9 mouse cellular contexts compared by ENCODE assay signal in genomic region chr17:75615335-75615734, GRCm38 (mm10).
DNase-seq lines count a peak whose midpoint lies in the region; ATAC-seq and TF ChIP-seq lines count a peak whose summit lies in the region.
"Had no signal": no experiment of that assay in that cellular context is flagged by ENCODE, and none has a peak within 500 bp of the region (broad histone marks: within the 10 kb centered on the region; RNA-seq: fewer than 3 reads in every experiment).

No protein-coding gene starts in this region.

- ATAC-seq in heart, postnatal 0 days (ENCODE audit: insufficient read depth, low read depth) = no peak
- no peak for ATAC-seq in heart, embryonic 11.5 days (replicated peaks; ENCODE audit: insufficient number of reproducible peaks, low FRiP score, low TSS enrichment)
- ATAC-seq in limb, embryonic 11.5 days (ENCODE audit: insufficient number of reproducible peaks, low FRiP score, low TSS enrichment, low read depth) = no peak

- peak; percentile 35 for TF ChIP-seq CTCF in heart, postnatal 0 days (IDR thresholded peaks at IDR 0.05; ENCODE audit: low read depth)
- TF ChIP-seq CTCF in cortical plate, adult 2 months (IDR thresholded peaks at IDR 0.05; ENCODE audit: extremely low read depth, insufficient read depth, low read length) = peak; percentile 34; the same call in 1 of the 2 replicates

- no peak for TF ChIP-seq EP300 in heart, postnatal 0 days (IDR thresholded peaks at IDR 0.05; ENCODE audit: low read depth)

- no peak for TF ChIP-seq POLR2A in cortical plate, adult 2 months (IDR thresholded peaks at IDR 0.05; ENCODE audit: extremely low read depth, insufficient read depth, low read length)

- 83% methylated on average over 2 of the region's 2 CpGs for WGBS in heart, postnatal 0 days
- 72% methylated on average over 2 of the region's 2 CpGs for WGBS in heart, embryonic 11.5 days (ENCODE audit: insufficient replicate concordance)
- 76% methylated on average over 2 of the region's 2 CpGs for WGBS in limb, embryonic 11.5 days

- no peaks in the 10 kb centered on the region for H3K36me3 ChIP-seq in heart, postnatal 0 days (replicated peaks; ENCODE audit: control insufficient read depth, insufficient read depth, low read length)
- no peaks in the 10 kb centered on the region for H3K36me3 ChIP-seq in heart, embryonic 11.5 days (ENCODE audit: control insufficient read depth, insufficient read depth, low read length)
- H3K36me3 ChIP-seq in limb, embryonic 11.5 days (ENCODE audit: control insufficient read depth, insufficient read depth, low read length) = no peaks in the 10 kb centered on the region
- H3K36me3 ChIP-seq: neural tube, embryonic 12.5 days had no signal

- no peak overlapping the region for H3K9ac ChIP-seq in heart, postnatal 0 days (replicated peaks; ENCODE audit: low read depth, low read length)
- no peak overlapping the region for H3K9ac ChIP-seq in heart, embryonic 11.5 days (ENCODE audit: low read depth, low read length)
- no peak overlapping the region for H3K9ac ChIP-seq in limb, embryonic 11.5 days (ENCODE audit: low read length)
- H3K9ac ChIP-seq: neural tube, embryonic 12.5 days had no signal

- DNase-seq in heart, postnatal 0 days (ENCODE audit: low spot score) = no peak
- peak; percentile 15 for DNase-seq in thymus, postnatal 0 days (ENCODE audit: low spot score)
- no peak for DNase-seq in thymus, adult 18-20 months
- peak; percentile 32 for DNase-seq in limb, embryonic 11.5 days (ENCODE audit: low spot score)
- DNase-seq in thymus, postnatal 25 days = peak; percentile 9
- no peak for DNase-seq in heart, adult 8-10 months (ENCODE audit: low spot score)

- no peak overlapping the region for H3K4me2 ChIP-seq in heart, postnatal 0 days (ENCODE audit: low read depth, low read length)
- no peak overlapping the region for H3K4me2 ChIP-seq in heart, embryonic 11.5 days
- no peak overlapping the region for H3K4me2 ChIP-seq in limb, embryonic 11.5 days (ENCODE audit: low read depth, severe bottlenecking)
- H3K4me2 ChIP-seq: neural tube, embryonic 12.5 days had no signal

- H3K27ac ChIP-seq in heart, postnatal 0 days (ENCODE audit: low read depth) = no peak overlapping the region
- no peak overlapping the region for H3K27ac ChIP-seq in heart, embryonic 11.5 days (ENCODE audit: low read depth, low read length)
- no peak overlapping the region for H3K27ac ChIP-seq in cortical plate, adult 2 months (ENCODE audit: insufficient read depth, low read length)
- H3K27ac ChIP-seq in limb, embryonic 11.5 days (replicated peaks; ENCODE audit: low read depth, low read length) = no peak overlapping the region
- H3K27ac ChIP-seq: neural tube, embryonic 12.5 days had no signal

- no peaks in the 10 kb centered on the region for H3K27me3 ChIP-seq in heart, postnatal 0 days (ENCODE audit: control insufficient read depth, insufficient read depth, low read length)
- H3K27me3 ChIP-seq in heart, embryonic 11.5 days (ENCODE audit: control insufficient read depth, insufficient read depth, low read length) = no peaks in the 10 kb centered on the region
- no peaks in the 10 kb centered on the region for H3K27me3 ChIP-seq in limb, embryonic 11.5 days (ENCODE audit: control insufficient read depth, insufficient read depth, low read length)
- H3K27me3 ChIP-seq: neural tube, embryonic 12.5 days had no signal

- H3K4me3 ChIP-seq in heart, postnatal 0 days (ENCODE audit: low read depth, low read length) = no peak overlapping the region
- H3K4me3 ChIP-seq in heart, embryonic 11.5 days (ENCODE audit: low read depth, low read length) = no peak overlapping the region
- no peak overlapping the region for H3K4me3 ChIP-seq in cortical plate, adult 2 months (ENCODE audit: insufficient read depth, low read length)
- H3K4me3 ChIP-seq in limb, embryonic 11.5 days (ENCODE audit: low read depth, low read length) = no peak overlapping the region
- H3K4me3 ChIP-seq: neural tube, embryonic 12.5 days had no signal

- H3K9me3 ChIP-seq in heart, postnatal 0 days (replicated peaks; ENCODE audit: control insufficient read depth, low read length) = no peaks in the 10 kb centered on the region
- no peaks in the 10 kb centered on the region for H3K9me3 ChIP-seq in heart, embryonic 11.5 days (replicated peaks; ENCODE audit: control insufficient read depth, low read length)
- no peaks in the 10 kb centered on the region for H3K9me3 ChIP-seq in limb, embryonic 11.5 days (ENCODE audit: control insufficient read depth, low read length)
- H3K9me3 ChIP-seq: neural tube, embryonic 12.5 days had no signal

- no peaks in the 10 kb centered on the region for H3K4me1 ChIP-seq in heart, postnatal 0 days (ENCODE audit: control insufficient read depth, insufficient read depth)
- H3K4me1 ChIP-seq in heart, embryonic 11.5 days (ENCODE audit: control insufficient read depth, insufficient read depth, low read length) = no peaks in the 10 kb centered on the region
- H3K4me1 ChIP-seq in cortical plate, adult 2 months (ENCODE audit: control insufficient read depth, insufficient read depth, low read length) = no peaks in the 10 kb centered on the region; the same call in 1 of the 2 replicates
- no peaks in the 10 kb centered on the region for H3K4me1 ChIP-seq in limb, embryonic 11.5 days (ENCODE audit: control insufficient read depth, insufficient read depth, low read length)
- H3K4me1 ChIP-seq: neural tube, embryonic 12.5 days had no signal

Comparison
In these comparisons a context has a peak if more than half of its experiments do, and no peak if none do; other contexts are left out.
1. DNase-seq: peak in thymus, postnatal 0 days (single experiment), limb, embryonic 11.5 days (single experiment) and thymus, postnatal 25 days (single experiment); none in heart, postnatal 0 days (single experiment), thymus, adult 18-20 months (0 of 2) and heart, adult 8-10 months (single experiment).